Mouse (Mus musculus) heart, adult 2 months (tissue): ENCODE measurements around the gene Ly9. TPM values are rescaled to one million over a fixed set of nuclear protein-coding genes. Genes with fewer than 3 reads are reported as not detected.
A peak's percentile ranks its signal among the peaks of the same experiment; 100 is the strongest.

Experiments used
- DNase-seq, 2 experiments: peaks; one replicate each; pipeline ENCODE4 v3.0.0; 2021
- H3K27ac ChIP-seq: fragments of 200-600 bp; 2 replicates; pipeline ENCODE4 v1.8.1; 2022
- H3K27me3 ChIP-seq: fragments of 200-500 bp; 2 replicates; pipeline ENCODE4 v1.6.1; 2012; ENCODE audit warnings: mild to moderate bottlenecking, low read length, inconsistent platforms, mixed read lengths; ENCODE audit not compliant: control insufficient read depth, insufficient read depth
- H3K36me3 ChIP-seq: fragments of 200-500 bp; 2 replicates; pipeline ENCODE4 v1.6.1; 2012; ENCODE audit warnings: low read length, inconsistent platforms; ENCODE audit not compliant: control insufficient read depth, insufficient read depth
- H3K4me1 ChIP-seq: fragments of 200-500 bp; 2 replicates; pipeline ENCODE4 v1.6.1; 2011; ENCODE audit warnings: low read length; ENCODE audit not compliant: control insufficient read depth, insufficient read depth
- H3K4me3 ChIP-seq: fragments of 200-600 bp; 2 replicates; pipeline ENCODE4 v1.8.1; 2022
- H3K79me2 ChIP-seq: fragments of 200-500 bp; replicated peaks from 2 replicates; pipeline ENCODE4 v1.6.1; 2012; ENCODE audit warnings: mild to moderate bottlenecking, inconsistent platforms, low read length, moderate library complexity, mixed read lengths; ENCODE audit not compliant: control insufficient read depth, insufficient read depth
- H3K9ac ChIP-seq: fragments of 200-500 bp; 2 replicates; pipeline ENCODE4 v1.6.1; 2012; ENCODE audit warnings: low read depth, mild to moderate bottlenecking, control low read depth, inconsistent platforms, low read length, mixed read lengths
- CTCF ChIP-seq: fragments of 200-600 bp; IDR thresholded peaks from 2 replicates; pipeline ENCODE4 v1.8.1; 2022; ENCODE audit warnings: antibody characterized with exemption, mild to moderate bottlenecking, moderate library complexity
- EP300 ChIP-seq: fragments of 200-500 bp; IDR thresholded peaks from 2 replicates; pipeline ENCODE4 v1.6.1; 2011; ENCODE audit warnings: low read depth, low read length, control low read depth; ENCODE audit not compliant: insufficient read depth
- POLR2A ChIP-seq: fragments of 200-500 bp; IDR thresholded peaks from 2 replicates; pipeline ENCODE4 v1.6.1; 2011; ENCODE audit warnings: mild to moderate bottlenecking, low read depth, low read length, control low read depth; ENCODE audit not compliant: insufficient read depth
- WGBS: fragments of 180-500 bp; shearing (Covaris S2); methylation state at CpG from one replicate; pipeline ENCODE4 v1.1.7; 2018; 5-methylcytosine and 5-hydroxymethylcytosine counted together
- intact Hi-C: fragments of 180-260 bp; cut with DNase I; formaldehyde crosslinking; loops from one replicate; pipeline ENCODE4 v1.15.1; 2025
- polyA plus RNA-seq: library from polyadenylated mRNA; depleted of rRNA; stranded (reverse); fragments of >200 nt; gene quantifications from 2 replicates; pipeline ENCODE4 v1.2.3, GENCODE M21; 2012
- total RNA-seq, 2 experiments: library from RNA; stranded (reverse); gene quantifications; 2 replicates each; pipeline ENCODE4 v1.2.3; 2021

Ly9 gene
- total and polyA plus RNA-seq, 3 experiments = 0.36 to 0.74 (median 0.60) TPM

- DNase-seq = no peak
- Histone ChIP-seq H3K9ac (no peak overlapping the region), H3K27ac (no peak overlapping the region), H3K4me3 (no peak overlapping the region), H3K36me3 (no peaks in the 10 kb centered on the region), H3K79me2 (no peaks in the 10 kb centered on the region), H3K27me3 (no peaks in the 10 kb centered on the region), H3K4me1 (no peaks in the 10 kb centered on the region)
- TF ChIP-seq POLR2A (no peak), EP300 (no peak), CTCF (no peak)
- WGBS = 91% methylated on average over 6 of the region's 6 CpGs
- intact Hi-C loops = no loop called here
These were observed 33.6 kb upstream of the Ly9 start for GRCm38 (mm10) chr1:171640796-171641195.

DNA sequence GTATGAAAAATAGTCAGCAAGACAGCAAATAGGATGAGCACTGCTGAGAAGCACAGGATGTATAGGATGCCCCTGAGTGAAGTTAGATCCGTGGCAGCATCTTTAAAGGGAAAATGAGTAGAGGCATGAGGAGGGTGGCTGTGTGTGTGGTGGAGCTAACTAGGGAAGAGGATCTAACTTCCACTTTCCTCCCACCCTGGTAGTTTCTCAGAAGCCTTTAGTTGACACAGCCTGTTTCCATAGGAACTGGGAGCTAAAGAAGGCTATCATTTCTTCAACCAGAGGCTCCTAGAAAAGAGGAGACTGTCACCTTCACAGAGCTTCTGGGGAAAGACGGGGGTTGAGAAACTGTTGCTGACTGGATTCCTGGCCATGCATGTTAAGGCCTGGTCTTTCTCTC, 31.5 kb upstream of the Ly9 start:
- H3K36me3 ChIP-seq = no peaks in the 10 kb centered on the region
- intact Hi-C loops = no loop called here
- TF ChIP-seq POLR2A (no peak), CTCF (no peak), EP300 (no peak)
- no peak overlapping the region for H3K4me3 ChIP-seq
- WGBS = 68% methylated on average over 2 of the region's 2 CpGs
- H3K27ac ChIP-seq = no peak overlapping the region
- no peaks in the 10 kb centered on the region for H3K27me3 ChIP-seq
- DNase-seq = no peak
- no peaks in the 10 kb centered on the region for H3K79me2 ChIP-seq
- no peaks in the 10 kb centered on the region for H3K4me1 ChIP-seq
- H3K9ac ChIP-seq = no peak overlapping the region

GRCm38 (mm10) chr1:171637101-171637500, 29.9 kb upstream of the Ly9 start:
- no peak overlapping the region for H3K9ac ChIP-seq
- H3K79me2 ChIP-seq = no peaks in the 10 kb centered on the region
- WGBS = 65% methylated on average over 8 of the region's 8 CpGs
- no peak for DNase-seq
- TF ChIP-seq EP300 (no peak), POLR2A (no peak), CTCF (no peak)
- H3K4me3 ChIP-seq = no peak overlapping the region
- H3K36me3 ChIP-seq = no peaks in the 10 kb centered on the region
- no peak overlapping the region for H3K27ac ChIP-seq
- H3K27me3 ChIP-seq = no peaks in the 10 kb centered on the region
- intact Hi-C loops = no loop called here
- H3K4me1 ChIP-seq = no peaks in the 10 kb centered on the region

DNA sequence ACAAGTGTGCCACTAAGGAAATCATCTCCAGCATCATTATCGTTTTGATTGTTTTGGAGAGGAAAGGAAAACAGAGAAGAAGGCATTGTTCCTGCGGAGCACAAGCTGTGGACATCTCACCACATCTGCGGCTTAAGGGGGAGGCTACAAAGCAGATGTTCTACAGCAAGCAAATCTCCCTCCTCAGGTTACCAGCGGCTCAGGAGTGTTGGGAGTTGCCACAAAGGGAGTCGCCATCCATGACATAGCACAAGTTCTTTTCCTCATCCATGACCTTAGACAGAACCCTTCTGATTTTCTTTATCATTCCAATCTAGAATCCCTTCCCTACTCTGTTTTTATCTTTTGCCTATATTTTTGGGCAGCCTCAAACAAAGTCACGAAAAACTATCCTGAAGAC, 28.5 kb upstream of the Ly9 start:
- no peak overlapping the region for H3K4me3 ChIP-seq
- intact Hi-C loops = no loop called here
- no peak for DNase-seq
- peaks cover 1% of the 10 kb centered on the region; the same call in 1 of the 2 replicates for H3K4me1 ChIP-seq
- H3K27me3 ChIP-seq = no peaks in the 10 kb centered on the region
- H3K79me2 ChIP-seq = no peaks in the 10 kb centered on the region
- TF ChIP-seq POLR2A (no peak), CTCF (no peak), EP300 (no peak)
- no peak overlapping the region for H3K27ac ChIP-seq
- WGBS = 44% methylated on average over 6 of the region's 6 CpGs
- no peaks in the 10 kb centered on the region for H3K36me3 ChIP-seq
- H3K9ac ChIP-seq = no peak overlapping the region

DNA sequence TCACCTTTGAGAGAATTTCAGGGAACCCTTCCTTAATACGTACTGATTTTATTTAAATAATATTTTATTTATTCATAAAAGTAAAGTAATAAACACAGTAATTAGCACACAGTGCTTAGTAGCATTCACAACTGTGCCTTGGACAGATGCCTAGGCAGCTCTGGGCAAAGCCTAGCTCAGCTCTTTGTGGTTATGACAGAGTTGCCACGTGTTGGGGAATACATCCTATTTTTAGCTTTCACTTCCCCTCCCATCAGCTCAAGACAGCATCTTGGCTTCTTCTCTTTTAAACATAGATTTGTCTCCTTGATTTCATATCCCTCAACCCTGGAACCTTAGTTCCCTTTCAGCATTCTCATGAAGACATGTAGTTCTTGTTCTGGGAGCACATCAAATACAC, 24.2 kb upstream of the Ly9 start:
- WGBS = 35% methylated on average over 2 of the region's 2 CpGs
- Histone ChIP-seq H3K79me2 (no peaks in the 10 kb centered on the region), H3K36me3 (no peaks in the 10 kb centered on the region), H3K9ac (no peak overlapping the region), H3K4me1 (peaks cover 1% of the 10 kb centered on the region; the same call in 1 of the 2 replicates), H3K4me3 (no peak overlapping the region), H3K27ac (no peak overlapping the region), H3K27me3 (no peaks in the 10 kb centered on the region)
- TF ChIP-seq CTCF (no peak), EP300 (0 out of 2 replicates have a peak, but pooled peaks have one; percentile 32)
- intact Hi-C loops = no loop called here
- DNase-seq = peak in 1 of 2 experiments; percentile 53

- no peak for DNase-seq
- no peak overlapping the region for H3K27ac ChIP-seq
- no peaks in the 10 kb centered on the region for H3K79me2 ChIP-seq
- H3K4me3 ChIP-seq = no peak overlapping the region
- H3K36me3 ChIP-seq = no peaks in the 10 kb centered on the region
- H3K4me1 ChIP-seq = peaks cover 1% of the 10 kb centered on the region; the same call in 1 of the 2 replicates
- intact Hi-C loops = no loop called here
- TF ChIP-seq EP300 (no peak), CTCF (no peak), POLR2A (no peak)
- H3K27me3 ChIP-seq = no peaks in the 10 kb centered on the region
- no peak overlapping the region for H3K9ac ChIP-seq
- 50% methylated on average over 4 of the region's 4 CpGs for WGBS
These were observed 23.7 kb upstream of the Ly9 start for GRCm38 (mm10) chr1:171630912-171631311.
